Mouse (Mus musculus): Measurements from ENCODE around the gene Syt2.

DNA sequence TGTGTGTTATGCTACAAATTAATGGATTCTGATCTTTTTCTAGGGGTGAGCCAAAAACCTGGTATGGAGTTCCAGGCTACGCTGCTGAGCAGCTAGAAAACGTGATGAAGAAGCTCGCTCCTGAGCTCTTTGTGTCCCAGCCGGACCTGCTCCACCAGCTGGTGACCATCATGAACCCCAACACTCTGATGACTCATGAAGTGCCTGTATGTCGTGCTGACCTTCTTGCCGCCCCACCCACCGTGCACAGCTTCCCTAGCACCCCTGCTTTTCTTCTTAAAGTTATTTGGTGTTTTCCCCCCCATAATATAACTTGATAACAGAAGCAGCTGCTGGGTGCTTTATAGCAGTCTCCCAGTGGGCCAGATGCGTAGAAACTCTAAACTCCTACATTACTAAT, 40.8 kb upstream of the Syt2 start:
- no peak for TF ChIP-seq CTCF (IDR thresholded peaks at IDR 0.05; ENCODE audit: low read depth)
- TF ChIP-seq EP300 (IDR thresholded peaks at IDR 0.05; ENCODE audit: low read depth) = no peak

Data from liver, embryonic 14.5 days (tissue).